Mouse (Mus musculus) heart, adult 8-10 months (tissue): ENCODE measurements around the gene Rpl11. TPM values are rescaled to one million over a fixed set of nuclear protein-coding genes. Genes with fewer than 3 reads are reported as not detected.
"Not testable (repeated sequence)": the region's sequence is repeated elsewhere in the genome, so short reads cannot be mapped to it uniquely, and the experiment has no call there.

Source experiments
- DNase-seq: peaks from one replicate; pipeline ENCODE4 v3.0.0; 2022; ENCODE audit warnings: low spot score
- total RNA-seq, 4 experiments: library from RNA; stranded (reverse); gene quantifications; 2 replicates each; pipeline ENCODE4 v1.2.4; 2022

Gene Rpl11
- 100 to 1,000 TPM; 238 to 318 (median 274) TPM for total RNA-seq

GRCm38 (mm10) chr4:136053247-136053596, at the start of gene Rpl11:
TSS of gene Rpl11 (minus strand) at chr4:136053428.
- DNase-seq, result peak; percentile 94

GRCm38 (mm10) chr4:136101753-136102152, 48.5 kb upstream of the Rpl11 start:
- not testable (repeated sequence) for DNase-seq

- no peak for DNase-seq
Observed at GRCm38 (mm10) chr4:136100396-136101070, 47.3 kb upstream of the Rpl11 start.

DNA sequence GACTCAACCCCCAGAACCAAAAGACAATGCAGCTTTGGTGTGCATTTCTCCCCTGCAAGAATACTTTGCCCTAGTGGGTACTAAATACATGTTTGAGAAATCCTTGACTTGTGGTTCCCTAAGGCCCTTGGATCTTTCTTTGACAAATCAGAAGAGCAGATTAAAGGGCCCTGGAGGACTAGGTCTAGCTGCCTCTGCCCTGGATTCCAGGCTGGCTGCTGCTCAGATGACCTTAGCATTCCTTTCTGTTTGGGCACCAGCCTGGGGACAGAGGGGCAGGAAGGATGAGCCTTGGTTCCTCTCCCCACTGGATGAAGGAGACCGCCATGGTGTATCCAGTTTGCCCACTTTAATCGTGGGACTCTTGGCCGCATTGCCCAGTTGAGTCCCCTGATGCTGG, 45.2 kb upstream of the Rpl11 start:
- DNase-seq, result no peak

GRCm38 (mm10) chr4:136096446-136097113, 43.4 kb upstream of the Rpl11 start:
- DNase-seq, result no peak

DNA sequence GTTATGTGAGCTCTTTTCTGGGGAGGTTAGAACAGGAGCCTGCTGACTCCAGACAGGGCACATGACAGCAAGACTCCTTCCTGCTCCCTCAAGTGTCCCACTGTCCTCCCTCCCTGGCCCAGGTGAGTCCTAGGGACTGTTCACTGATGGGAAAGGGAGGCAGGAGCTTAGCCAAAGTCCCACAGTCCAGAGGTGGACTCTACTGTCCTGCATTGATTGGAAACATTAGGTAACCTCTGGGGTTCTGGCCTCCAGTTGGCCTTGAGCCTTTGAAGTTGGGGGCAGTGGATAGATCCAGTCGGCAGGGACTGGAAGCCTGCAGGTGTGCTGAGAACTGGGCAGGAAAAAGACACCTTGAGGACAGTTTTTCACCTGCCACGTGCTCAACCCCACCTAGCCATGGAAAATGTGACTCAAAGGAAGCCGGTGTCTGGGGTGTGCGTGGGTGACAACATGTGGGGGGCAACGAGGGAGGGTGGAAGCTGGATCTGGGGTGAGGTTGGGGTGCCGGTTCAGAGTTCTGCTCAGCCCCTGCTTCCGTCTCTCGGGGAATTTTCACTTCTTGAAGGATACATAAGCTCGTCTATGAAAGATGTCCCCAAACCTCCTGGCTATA, 42.4 kb upstream of the Rpl11 start:
- no peak for DNase-seq

DNA sequence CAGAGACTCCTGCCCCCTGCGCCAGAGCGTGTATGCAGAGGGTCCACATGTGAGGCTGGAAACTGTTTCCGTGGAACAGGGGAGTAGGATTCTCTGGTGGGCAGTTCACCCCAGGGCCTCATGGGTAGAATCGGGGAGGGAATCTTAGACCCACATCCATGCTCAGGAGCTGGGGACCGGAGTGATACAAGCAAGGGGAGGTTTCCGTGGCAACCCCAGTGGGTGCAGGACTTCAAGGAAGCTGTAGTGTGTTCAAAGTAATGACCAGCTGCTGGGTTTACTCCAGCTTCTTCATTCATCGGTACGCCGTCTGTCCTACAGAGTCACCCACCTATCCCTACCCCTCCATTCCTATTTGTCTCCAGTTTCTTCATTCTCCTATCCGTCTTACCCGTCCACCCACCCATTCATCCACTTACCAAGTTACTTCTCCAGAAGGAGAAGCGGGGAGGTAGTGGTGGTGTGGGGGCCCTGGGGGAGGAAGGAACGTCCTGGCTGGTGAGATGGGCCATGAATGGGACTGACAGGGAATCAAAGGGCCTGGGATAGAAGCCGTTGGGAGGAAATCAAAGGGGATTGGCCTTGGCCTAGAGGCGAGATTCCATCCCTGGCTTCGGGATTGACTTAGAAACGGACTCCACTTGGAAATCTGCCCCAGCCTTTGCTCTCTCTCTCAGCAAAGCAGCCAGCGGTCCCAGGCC, 41.4 kb upstream of the Rpl11 start:
- DNase-seq, result no peak

GRCm38 (mm10) chr4:136092498-136092897, 39.3 kb upstream of the Rpl11 start:
- DNase-seq, result no peak

DNA sequence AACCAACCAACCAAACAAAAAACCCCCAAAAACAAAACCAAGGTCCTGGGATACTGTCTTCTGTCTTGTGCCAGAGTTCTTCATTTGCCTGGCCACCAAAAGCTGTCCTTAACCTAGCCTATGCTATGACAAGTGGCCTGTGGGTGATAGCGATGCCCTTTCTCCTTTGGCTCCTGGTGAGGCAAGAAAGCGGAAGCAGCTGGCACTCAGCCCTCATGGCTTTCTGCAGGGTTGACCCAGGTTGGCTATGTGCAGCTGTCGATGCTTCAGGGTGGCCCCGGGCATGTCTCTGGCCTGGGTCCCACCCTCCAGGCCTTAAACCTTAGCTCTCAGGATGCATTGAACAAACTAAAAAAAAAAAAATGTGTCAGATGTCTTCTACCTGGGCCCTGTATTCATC, 38.1 kb upstream of the Rpl11 start:
- no peak for DNase-seq

- no peak for DNase-seq
Observed at GRCm38 (mm10) chr4:136089748-136090583, 36.7 kb upstream of the Rpl11 start.

DNA sequence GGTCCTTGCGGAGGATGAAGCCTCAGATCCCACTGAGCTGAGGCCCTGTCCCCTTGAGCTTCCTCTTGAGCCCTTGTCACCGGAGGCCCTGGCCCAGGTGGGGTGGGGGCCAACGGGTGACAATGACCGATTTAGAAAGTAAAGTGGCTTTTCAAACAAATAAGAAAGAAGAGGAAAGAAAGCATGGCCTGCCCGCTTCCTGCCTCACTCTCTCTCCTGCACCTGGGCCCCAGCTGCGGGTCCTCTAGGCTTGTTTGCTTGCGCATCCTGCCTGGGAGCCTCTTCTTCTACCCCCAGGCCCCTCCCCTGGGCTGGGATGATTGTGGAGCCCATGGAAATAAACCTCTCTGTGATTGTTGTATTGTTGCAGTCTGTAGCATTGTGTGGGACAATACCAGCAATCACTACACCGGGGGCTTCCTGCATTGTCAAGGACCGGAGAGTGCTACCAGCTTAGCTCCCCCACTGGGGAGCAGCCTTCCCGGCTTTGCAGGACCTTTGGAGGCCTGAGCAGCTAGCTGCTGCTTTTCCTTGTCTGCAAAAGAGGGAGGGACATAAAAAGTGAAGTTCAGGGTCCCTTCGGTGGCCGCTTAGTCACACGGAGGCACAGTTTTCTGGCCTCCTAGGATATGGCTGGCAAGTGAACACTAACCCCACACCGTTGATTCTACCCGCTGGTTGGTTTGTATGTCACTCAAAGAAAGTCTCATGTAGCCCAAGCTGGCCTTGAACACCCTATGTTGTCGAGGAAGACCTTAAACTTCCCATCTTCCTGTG, 35.9 kb upstream of the Rpl11 start:
- no peak for DNase-seq

- no peak for DNase-seq
Observed at GRCm38 (mm10) chr4:136088364-136088763, 35.1 kb upstream of the Rpl11 start.

DNA sequence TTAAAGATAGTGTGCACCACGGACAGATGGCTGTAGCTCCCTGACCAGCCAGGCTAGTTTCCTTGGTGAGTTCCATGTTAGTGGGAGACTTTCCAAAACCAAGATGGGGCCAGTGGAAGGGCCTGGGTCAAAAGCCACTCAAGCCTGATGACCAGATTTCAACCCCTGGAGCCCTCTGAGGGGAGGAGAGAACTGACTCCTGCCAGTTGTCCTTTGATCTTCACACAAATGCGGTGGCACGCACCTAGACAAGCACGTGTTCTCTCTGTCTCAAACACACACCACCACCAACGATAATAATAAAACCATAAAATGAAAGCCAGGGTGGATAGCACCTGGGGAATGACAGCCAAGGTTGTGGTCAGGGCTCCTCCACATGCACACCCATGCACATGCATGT, 34.0 kb upstream of the Rpl11 start:
- no peak for DNase-seq

DNA sequence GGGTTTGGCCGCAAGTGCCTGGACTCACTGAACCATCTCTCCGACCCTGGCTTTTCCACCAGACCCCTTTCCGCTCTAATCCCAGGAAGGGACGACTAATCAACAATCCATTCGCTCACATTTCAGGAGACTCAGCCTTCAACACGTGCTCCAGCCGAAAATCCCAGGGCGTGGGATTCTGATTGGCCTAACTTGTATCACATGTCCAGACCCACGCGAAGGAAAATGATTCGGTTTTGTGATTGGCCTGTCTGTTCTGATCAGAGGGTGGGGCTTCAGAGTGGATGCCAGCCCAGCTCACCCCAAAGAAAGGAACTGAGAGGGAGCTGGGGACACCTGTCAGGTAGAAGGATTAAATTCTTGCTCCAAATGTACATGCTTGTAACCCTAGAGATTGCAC, 31.6 kb upstream of the Rpl11 start:
- no peak for DNase-seq

- no peak for DNase-seq
Observed at GRCm38 (mm10) chr4:136083269-136084105, 30.3 kb upstream of the Rpl11 start.

- DNase-seq, result no peak
Observed at GRCm38 (mm10) chr4:136081729-136082128, 28.5 kb upstream of the Rpl11 start.

DNA sequence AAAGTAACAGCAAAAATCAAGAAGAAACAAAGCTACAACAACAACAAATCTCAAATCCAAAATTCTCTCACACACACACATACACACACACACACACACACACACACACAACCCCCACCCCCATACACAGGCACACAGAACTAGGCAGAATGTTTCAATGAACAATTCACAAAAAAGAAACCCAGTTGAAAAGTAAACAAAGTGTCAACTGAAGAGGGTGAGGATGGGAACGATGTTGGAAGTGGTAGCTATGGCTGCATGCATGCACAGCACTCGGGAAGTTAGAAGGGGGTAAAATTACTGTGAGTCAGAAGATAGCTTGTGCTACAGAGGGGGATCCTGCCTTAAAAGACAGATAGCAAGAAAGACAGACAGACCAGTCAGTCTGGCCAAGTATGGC, 25.4 kb upstream of the Rpl11 start:
- DNase-seq, result no peak

DNA sequence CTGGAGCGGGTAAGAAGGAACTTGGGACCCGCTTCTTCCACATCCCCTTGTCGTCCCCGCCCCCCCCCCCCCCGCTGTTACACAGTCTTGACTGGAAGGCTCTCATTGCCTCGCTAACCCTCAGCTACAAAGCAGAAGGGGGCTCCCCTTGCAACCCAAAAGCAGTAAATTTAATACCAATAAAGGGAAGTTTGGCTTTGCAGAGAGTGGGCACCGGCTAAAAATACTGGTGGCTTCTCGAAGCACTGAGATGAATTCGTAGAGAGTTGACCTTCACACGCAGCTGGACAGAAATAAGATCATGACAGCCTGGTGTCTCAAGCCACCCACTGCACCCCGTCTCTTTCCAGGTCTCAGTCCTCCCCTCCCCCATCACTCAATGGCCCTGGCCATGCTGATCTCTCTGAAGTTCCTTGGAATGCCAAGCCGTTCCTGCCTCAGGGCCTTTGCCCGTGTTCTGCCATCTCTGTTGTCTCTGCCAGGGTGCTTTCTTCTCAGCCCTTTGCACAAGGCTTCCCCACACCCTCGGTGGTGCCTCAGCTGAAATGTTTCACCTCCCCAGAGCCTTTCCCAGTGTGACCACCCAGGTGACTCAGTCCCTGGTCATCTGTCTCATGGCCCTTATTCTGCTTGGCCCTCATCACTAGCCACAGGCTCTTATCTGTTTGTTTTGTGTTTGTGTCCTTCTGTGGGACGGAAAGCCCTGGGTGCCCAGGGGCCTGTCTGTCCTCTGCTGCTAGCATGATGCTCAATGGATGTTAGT, 23.7 kb upstream of the Rpl11 start:
- no peak for DNase-seq

- DNase-seq, result peak; percentile 75
Observed at GRCm38 (mm10) chr4:136071178-136071714, 18.0 kb upstream of the Rpl11 start.
